14 mouse cellular contexts compared by ENCODE assay signal in genomic region chr1:81795399-81795798, GRCm38 (mm10).
"Had no signal": no experiment of that assay in that cellular context is flagged by ENCODE, and none has a peak within 500 bp of the region (broad histone marks: within the 10 kb centered on the region; RNA-seq: fewer than 3 reads in every experiment).

No protein-coding gene starts in this region.

- H3K4me1 ChIP-seq: limb, embryonic 15.5 days; liver, embryonic 12.5 days; midbrain, embryonic 15.5 days had no signal

- H3K36me3 ChIP-seq: limb, embryonic 15.5 days; liver, embryonic 12.5 days; midbrain, embryonic 15.5 days had no signal

- ATAC-seq: liver, embryonic 12.5 days; midbrain, embryonic 15.5 days had no signal

- H3K4me2 ChIP-seq: limb, embryonic 15.5 days; liver, embryonic 12.5 days; lung, embryonic 14.5 days; midbrain, embryonic 11.5 days; midbrain, embryonic 15.5 days had no signal

- H3K27ac ChIP-seq: layer of hippocampus, adult 2 months; limb, embryonic 15.5 days; liver, embryonic 12.5 days; midbrain, embryonic 15.5 days; stomach, postnatal 0 days had no signal

- H3K9me3 ChIP-seq: limb, embryonic 15.5 days; liver, embryonic 12.5 days; midbrain, embryonic 15.5 days had no signal

- H3K4me3 ChIP-seq: layer of hippocampus, adult 2 months; limb, embryonic 15.5 days; liver, embryonic 12.5 days; midbrain, embryonic 15.5 days had no signal

- DNase-seq: kidney, adult 18-20 months; kidney, postnatal 10 days; kidney, postnatal 4 days; lung, embryonic 14.5 days; lung, postnatal 10 days; lung, postnatal 4 days; thymus, adult 2 months; thymus, postnatal 36 days had no signal

- H3K27me3 ChIP-seq: limb, embryonic 15.5 days; liver, embryonic 12.5 days; midbrain, embryonic 15.5 days had no signal

- H3K9ac ChIP-seq: limb, embryonic 15.5 days; liver, embryonic 12.5 days; lung, embryonic 14.5 days; midbrain, embryonic 15.5 days had no signal
